Mouse (Mus musculus): ENCODE measurements at regions not wholly inside any gene's neighbourhood (a gene's known extent, or its start where the extent isn't known, plus 50 kb on each side); places are given as distances from the start of the nearest gene placed in this dataset.

DNA sequence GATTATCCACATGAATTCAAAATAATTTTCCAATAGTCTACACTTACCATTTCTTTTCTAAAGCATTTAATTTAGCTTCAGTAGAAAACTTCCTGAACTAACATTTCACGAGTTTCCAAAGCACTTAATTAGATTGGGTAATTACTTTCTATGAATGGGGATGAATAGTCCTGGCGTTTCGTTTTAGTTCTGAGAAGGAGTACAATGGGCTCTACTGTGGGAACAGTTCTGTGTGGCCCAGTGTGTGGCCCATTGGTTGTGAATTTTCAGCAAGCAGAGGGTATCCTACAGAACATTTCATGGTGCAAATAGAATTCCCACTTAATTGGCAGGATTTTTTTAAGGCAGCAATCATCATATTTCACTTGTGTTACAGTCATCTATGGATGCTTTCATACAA is 95.5 kb downstream of the 1700017N19Rik start:
- no peaks in the 10 kb centered on the region for H3K4me1 ChIP-seq (replicated peaks)
- H3K9me3 ChIP-seq (replicated peaks): no peaks in the 10 kb centered on the region
- no peak overlapping the region for H3K4me2 ChIP-seq
- ATAC-seq (replicated peaks; ENCODE audit: insufficient number of reproducible peaks, insufficient read depth, low FRiP score, low read depth): no peak
- no peak overlapping the region for H3K9ac ChIP-seq
- no peaks in the 10 kb centered on the region for H3K36me3 ChIP-seq
- WGBS: 71% methylated on average over 3 of the region's 3 CpGs
- H3K27me3 ChIP-seq: no peaks in the 10 kb centered on the region
- H3K27ac ChIP-seq: no peak overlapping the region
- H3K4me3 ChIP-seq: no peak overlapping the region

DNA sequence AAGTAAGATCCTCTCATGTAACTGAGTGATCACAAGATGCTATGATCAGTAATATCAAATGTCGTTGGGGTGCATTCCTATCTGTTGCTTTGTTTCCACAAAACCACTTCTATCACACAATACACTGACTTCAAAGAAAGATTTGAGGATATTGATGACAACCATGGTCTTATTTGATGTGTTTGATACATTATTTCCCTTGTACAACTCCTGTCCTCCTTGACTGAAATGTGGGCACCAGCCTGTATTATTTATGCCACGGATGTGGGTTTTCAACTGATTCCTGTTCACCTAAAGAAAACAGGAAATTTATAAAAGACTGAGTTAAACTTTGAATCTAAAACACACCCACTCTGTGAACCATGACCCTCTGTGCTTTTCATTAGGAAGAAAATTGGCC is 105.7 kb downstream of the 1700017N19Rik start:
- H3K27me3 ChIP-seq: no peaks in the 10 kb centered on the region
- H3K4me1 ChIP-seq (replicated peaks): no peaks in the 10 kb centered on the region
- no peak overlapping the region for H3K9ac ChIP-seq
- 62% methylated on average over 2 of the region's 2 CpGs for WGBS
- no peak overlapping the region for H3K4me3 ChIP-seq
- no peaks in the 10 kb centered on the region for H3K36me3 ChIP-seq
- H3K9me3 ChIP-seq (replicated peaks): no peaks in the 10 kb centered on the region
- no peak for ATAC-seq (replicated peaks; ENCODE audit: insufficient number of reproducible peaks, insufficient read depth, low FRiP score, low read depth)
- H3K4me2 ChIP-seq: no peak overlapping the region
- H3K27ac ChIP-seq: no peak overlapping the region

DNA sequence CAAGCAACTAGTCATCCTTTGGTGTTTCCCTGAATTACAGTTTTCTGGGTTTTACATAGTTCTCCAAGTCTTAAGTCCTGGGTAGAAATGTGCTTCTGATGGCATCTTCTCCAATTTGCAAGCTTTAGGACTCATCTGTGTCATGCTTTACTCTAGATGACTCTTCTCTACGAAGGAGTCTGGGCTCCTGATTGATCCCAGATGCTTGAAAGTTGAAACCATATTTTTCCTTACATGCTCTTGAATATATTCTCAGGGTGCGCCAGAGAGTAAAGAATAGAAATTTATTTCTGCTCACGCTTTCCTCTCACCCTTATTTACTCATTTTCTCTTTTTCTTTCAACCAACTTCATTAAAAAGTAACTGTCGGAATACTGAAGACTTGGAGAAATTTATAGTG is 108.9 kb downstream of the 1700017N19Rik start:
- no peaks in the 10 kb centered on the region for H3K27me3 ChIP-seq
- no peak for ATAC-seq (replicated peaks; ENCODE audit: insufficient number of reproducible peaks, insufficient read depth, low FRiP score, low read depth)
- no peaks in the 10 kb centered on the region for H3K4me1 ChIP-seq (replicated peaks)
- H3K36me3 ChIP-seq: no peaks in the 10 kb centered on the region
- H3K27ac ChIP-seq: no peak overlapping the region
- no peaks in the 10 kb centered on the region for H3K9me3 ChIP-seq (replicated peaks)
- H3K9ac ChIP-seq: no peak overlapping the region
- 76% methylated on average over 4 of the region's 4 CpGs for whole genome bisulfite sequencing
- no peak overlapping the region for H3K4me3 ChIP-seq
- no peak overlapping the region for H3K4me2 ChIP-seq

DNA sequence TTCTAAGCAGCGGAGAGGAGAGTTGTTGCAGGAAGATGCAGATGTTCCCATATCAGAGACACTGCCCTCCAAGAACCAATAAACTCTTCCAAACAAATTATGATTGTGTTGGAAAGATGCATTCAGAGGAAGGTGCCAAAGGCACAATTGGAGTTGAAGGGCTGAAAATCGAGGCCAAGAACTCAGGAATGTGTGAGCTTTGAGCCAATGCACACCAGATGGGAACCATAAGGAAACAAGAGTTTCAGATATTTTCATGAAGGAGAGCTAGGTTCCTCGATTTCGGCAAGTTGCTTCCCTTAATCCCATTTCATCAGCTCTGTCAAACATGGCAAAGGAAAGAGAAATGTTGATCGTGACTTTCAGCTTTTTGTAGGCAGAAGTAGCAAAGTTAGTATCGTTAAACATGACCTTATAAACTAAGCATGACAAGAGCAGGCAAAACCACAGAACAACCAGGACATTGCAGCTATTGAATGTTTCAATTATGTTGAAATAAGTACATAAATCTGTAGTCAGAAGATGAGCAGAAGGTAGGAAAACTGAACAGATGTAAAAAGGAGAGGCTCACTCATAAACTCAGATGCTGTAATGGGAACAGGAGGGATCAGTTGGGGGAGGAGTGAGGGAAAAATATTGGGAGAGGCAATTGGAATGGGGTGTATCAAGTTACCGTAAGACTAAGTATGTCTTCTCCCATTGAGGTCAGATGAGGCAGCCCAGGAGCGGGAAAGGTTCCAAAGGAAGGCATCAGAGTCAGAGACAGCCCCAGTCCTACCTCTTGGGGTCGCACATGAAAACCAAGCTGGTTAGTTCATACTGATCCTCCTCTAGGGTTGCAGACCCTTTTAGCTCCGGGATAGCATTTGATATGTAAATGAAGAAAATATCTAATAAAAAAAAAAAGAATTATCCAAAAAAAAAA is 110.3 kb downstream of the 1700017N19Rik start:
- Histone ChIP-seq H3K27ac (no peak overlapping the region), H3K36me3 (no peaks in the 10 kb centered on the region), H3K9me3 (replicated peaks) (no peaks in the 10 kb centered on the region), H3K4me1 (replicated peaks) (no peaks in the 10 kb centered on the region), H3K4me3 (no peak overlapping the region), H3K4me2 (no peak overlapping the region), H3K27me3 (no peaks in the 10 kb centered on the region), H3K9ac (no peak overlapping the region)
- WGBS: 69% methylated on average over 10 of the region's 10 CpGs
- no peak for ATAC-seq (replicated peaks; ENCODE audit: insufficient number of reproducible peaks, insufficient read depth, low FRiP score, low read depth)

DNA sequence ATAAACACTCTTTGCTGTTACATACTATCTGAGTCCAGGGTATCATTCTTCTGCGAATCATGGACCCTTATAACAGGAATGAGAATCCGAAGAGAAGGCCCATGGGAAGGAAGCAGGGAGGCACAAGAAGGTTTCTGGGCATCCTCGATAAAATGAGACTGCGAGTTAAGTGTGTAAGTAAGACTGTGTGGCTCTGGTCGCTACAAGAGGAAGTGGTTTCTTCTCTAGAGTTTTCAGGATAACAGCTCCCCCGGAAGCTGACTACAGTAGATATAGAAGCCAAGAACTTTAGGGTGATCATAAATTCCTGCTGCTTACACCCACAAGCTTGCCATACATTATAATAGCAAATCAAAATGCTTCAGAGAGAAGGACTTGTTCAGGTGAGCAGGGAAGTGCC is 111.7 kb downstream of the 1700017N19Rik start:
- ATAC-seq (replicated peaks; ENCODE audit: insufficient number of reproducible peaks, insufficient read depth, low FRiP score, low read depth): no peak
- no peaks in the 10 kb centered on the region for H3K36me3 ChIP-seq
- H3K4me3 ChIP-seq: no peak overlapping the region
- no peaks in the 10 kb centered on the region for H3K9me3 ChIP-seq (replicated peaks)
- H3K27ac ChIP-seq: no peak overlapping the region
- no peaks in the 10 kb centered on the region for H3K27me3 ChIP-seq
- no peak overlapping the region for H3K4me2 ChIP-seq
- no peak overlapping the region for H3K9ac ChIP-seq
- WGBS: 73% methylated on average over 6 of the region's 6 CpGs
- H3K4me1 ChIP-seq (replicated peaks): no peaks in the 10 kb centered on the region

DNA sequence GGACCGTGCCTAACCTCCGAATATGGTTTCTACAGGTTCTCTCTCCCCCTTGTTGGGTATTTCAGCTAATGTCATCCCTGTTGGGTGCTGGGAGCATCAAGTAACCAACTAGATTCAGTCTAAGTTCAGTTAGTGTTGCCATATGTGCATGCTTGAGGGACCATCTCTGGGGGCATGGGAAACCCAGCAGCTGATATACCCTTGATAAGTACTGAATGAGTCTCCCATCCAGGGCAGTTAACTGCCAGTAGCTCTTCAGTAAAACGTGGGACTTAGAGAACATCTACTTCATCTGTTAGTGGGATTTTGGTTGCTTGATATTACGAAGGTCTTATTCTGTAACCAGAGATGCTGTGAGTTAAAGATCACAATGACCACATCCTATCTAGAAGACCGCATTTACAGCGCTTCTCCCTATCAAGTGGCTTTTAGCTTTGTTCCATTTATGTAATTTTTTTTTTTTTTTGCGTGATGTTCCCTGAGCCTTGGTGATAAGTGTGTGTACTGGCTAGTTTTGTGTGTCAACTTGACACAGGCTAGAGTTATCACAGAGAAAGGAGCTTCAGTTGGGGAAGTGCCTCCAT is 125.9 kb downstream of the 1700017N19Rik start:
- H3K9me3 ChIP-seq (replicated peaks): no peaks in the 10 kb centered on the region

DNA sequence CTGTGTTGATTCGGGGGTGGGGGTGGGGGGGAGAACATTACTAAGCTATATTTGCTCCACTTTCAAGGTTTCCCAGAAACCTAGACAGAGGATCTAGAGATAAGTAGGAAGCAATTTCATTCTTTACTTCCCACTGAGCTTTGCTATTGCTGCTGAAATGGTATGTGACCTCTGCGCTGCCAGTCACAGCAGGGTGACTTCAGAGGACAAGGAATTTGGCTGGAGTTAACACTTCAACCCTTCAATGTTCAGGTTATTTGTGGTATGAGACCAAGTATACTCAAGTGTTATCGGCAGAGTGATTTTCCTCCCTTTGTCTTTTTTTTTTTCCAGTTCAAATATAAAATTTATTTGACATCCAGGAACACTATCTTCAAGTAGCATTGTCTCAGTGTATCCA is 128.3 kb downstream of the 1700017N19Rik start:
- H3K36me3 ChIP-seq: no peaks in the 10 kb centered on the region
- no peaks in the 10 kb centered on the region for H3K4me1 ChIP-seq (replicated peaks)

More for the DNA sequence above, 125.9 kb downstream of the 1700017N19Rik start:
- Histone ChIP-seq H3K9ac (no peak overlapping the region), H3K4me1 (replicated peaks) (no peaks in the 10 kb centered on the region), H3K36me3 (no peaks in the 10 kb centered on the region), H3K27me3 (no peaks in the 10 kb centered on the region), H3K4me2 (no peak overlapping the region), H3K4me3 (no peak overlapping the region), H3K27ac (no peak overlapping the region)
- 79% methylated on average over 7 of the region's 7 CpGs for WGBS
- no peak for ATAC-seq (replicated peaks; ENCODE audit: insufficient number of reproducible peaks, insufficient read depth, low FRiP score, low read depth)

DNA sequence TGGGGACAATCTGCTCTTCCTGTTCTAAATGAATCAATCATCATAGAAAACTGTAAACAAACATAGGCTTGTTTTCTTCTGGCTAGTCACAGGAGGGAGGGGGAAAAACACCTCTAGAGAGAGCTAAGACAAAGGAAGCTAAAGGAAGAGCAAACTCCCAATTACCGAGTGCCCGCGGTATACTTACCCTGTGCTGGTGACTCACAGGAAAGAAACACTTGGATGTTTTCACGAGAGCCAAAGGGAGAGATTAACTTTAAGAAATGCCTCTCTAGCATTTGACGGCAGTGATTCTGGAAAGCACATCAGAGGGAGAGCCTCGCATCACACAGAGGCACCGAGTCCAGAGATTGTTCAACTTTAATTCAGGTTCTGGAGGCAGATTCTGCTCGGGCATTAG is 151.0 kb downstream of the 1700017N19Rik start:
- ATAC-seq (replicated peaks; ENCODE audit: insufficient number of reproducible peaks, insufficient read depth, low FRiP score, low read depth): no peak
- 0 out of 2 replicates have a peak overlapping the region, but pooled peaks have one; percentile 18 for H3K4me2 ChIP-seq
- H3K9ac ChIP-seq: no peak overlapping the region
- no peaks in the 10 kb centered on the region for H3K27me3 ChIP-seq
- no peak overlapping the region for H3K4me3 ChIP-seq
- H3K36me3 ChIP-seq: no peaks in the 10 kb centered on the region
- H3K9me3 ChIP-seq (replicated peaks): no peaks in the 10 kb centered on the region
- 45% methylated on average over 8 of the region's 8 CpGs for WGBS
- H3K4me1 ChIP-seq (replicated peaks): no peaks in the 10 kb centered on the region
- no peak overlapping the region for H3K27ac ChIP-seq

More for the DNA sequence above, 128.3 kb downstream of the 1700017N19Rik start:
- Histone ChIP-seq H3K27me3 (no peaks in the 10 kb centered on the region), H3K9ac (no peak overlapping the region), H3K27ac (no peak overlapping the region), H3K9me3 (replicated peaks) (no peaks in the 10 kb centered on the region), H3K4me2 (no peak overlapping the region), H3K4me3 (no peak overlapping the region)
- ATAC-seq (replicated peaks; ENCODE audit: insufficient number of reproducible peaks, insufficient read depth, low FRiP score, low read depth): no peak
- WGBS: 39% methylated on average over 3 of the region's 3 CpGs

DNA sequence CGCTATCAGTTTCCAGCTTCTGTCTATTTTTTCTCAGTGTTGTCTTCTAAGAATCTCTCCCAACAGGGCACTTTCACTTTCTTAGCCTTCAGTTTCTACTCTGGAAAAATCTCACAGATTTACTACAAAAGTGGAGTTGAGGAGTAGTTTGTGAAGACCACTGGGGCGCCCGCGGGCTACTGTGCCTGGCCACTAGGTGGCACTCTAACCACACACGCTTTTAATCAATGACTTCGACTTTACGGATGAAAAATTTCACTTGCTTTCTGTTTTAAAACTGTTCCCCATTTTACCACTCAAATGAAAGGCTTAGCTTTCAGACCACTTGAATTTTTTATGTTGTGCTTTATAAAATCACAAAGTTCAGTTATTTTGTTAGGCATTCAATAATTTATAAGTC is 151.8 kb downstream of the 1700017N19Rik start:
- ATAC-seq (replicated peaks; ENCODE audit: insufficient number of reproducible peaks, insufficient read depth, low FRiP score, low read depth): no peak
- Histone ChIP-seq H3K4me2 (peak overlapping the region; percentile 11; the same call in 1 of the 2 replicates), H3K4me1 (replicated peaks) (no peaks in the 10 kb centered on the region), H3K9ac (no peak overlapping the region), H3K27ac (no peak overlapping the region), H3K27me3 (no peaks in the 10 kb centered on the region), H3K36me3 (no peaks in the 10 kb centered on the region), H3K9me3 (replicated peaks) (no peaks in the 10 kb centered on the region), H3K4me3 (no peak overlapping the region)
- 9% methylated on average over 7 of the region's 7 CpGs for WGBS

DNA sequence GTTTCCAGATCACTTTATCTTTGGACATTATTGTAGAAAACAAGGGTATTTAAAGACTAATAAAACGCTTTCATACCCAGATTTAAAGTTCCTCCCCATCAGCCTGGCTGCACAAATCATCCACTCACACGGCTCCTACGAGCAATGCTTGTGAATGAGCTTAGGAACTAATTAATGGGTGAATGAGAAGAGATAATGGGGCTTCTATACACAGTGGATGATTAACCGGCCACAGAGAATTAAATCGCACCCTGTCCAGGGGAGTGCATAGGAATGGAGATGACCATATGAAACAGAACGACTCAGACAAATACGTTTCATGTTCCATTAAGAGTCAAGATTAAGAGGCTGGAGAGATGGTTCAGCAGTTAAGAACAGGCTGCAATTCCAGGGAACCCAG is 155.9 kb downstream of the 1700017N19Rik start:
- H3K27me3 ChIP-seq: no peaks in the 10 kb centered on the region
- H3K4me2 ChIP-seq: no peak overlapping the region
- no peaks in the 10 kb centered on the region for H3K9me3 ChIP-seq (replicated peaks)
- no peak overlapping the region for H3K27ac ChIP-seq
- H3K36me3 ChIP-seq: no peaks in the 10 kb centered on the region
- no peak overlapping the region for H3K9ac ChIP-seq
- ATAC-seq (replicated peaks; ENCODE audit: insufficient number of reproducible peaks, insufficient read depth, low FRiP score, low read depth): no peak
- H3K4me3 ChIP-seq: no peak overlapping the region
- 78% methylated on average over 7 of the region's 7 CpGs for WGBS
- no peaks in the 10 kb centered on the region for H3K4me1 ChIP-seq (replicated peaks)

DNA sequence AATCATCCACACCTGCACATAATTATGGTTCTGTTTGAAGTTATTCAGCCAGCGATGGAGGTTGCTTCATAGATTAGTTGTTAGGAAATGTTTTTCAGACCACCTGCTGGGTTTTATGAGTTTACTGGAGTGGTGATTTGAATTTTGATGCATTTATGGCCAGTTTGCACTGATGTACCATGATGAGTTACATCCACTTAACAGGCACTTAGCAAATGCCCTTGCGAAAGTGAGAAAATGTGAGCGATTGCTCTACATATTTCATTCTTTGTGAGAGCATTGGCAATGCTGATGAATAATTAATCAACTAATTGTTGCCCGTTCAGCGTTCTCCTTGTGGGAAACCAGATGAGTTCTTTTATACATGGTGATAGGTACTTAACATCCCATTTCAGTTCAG is 164.7 kb downstream of the 1700017N19Rik start:
- Histone ChIP-seq H3K9ac (no peak overlapping the region), H3K4me2 (no peak overlapping the region), H3K27me3 (no peaks in the 10 kb centered on the region), H3K36me3 (no peaks in the 10 kb centered on the region), H3K27ac (no peak overlapping the region), H3K4me3 (no peak overlapping the region), H3K9me3 (replicated peaks) (no peaks in the 10 kb centered on the region), H3K4me1 (replicated peaks) (no peaks in the 10 kb centered on the region)
- 81% methylated on average over 5 of the region's 5 CpGs for WGBS
- no peak for ATAC-seq (replicated peaks; ENCODE audit: insufficient number of reproducible peaks, insufficient read depth, low FRiP score, low read depth)

DNA sequence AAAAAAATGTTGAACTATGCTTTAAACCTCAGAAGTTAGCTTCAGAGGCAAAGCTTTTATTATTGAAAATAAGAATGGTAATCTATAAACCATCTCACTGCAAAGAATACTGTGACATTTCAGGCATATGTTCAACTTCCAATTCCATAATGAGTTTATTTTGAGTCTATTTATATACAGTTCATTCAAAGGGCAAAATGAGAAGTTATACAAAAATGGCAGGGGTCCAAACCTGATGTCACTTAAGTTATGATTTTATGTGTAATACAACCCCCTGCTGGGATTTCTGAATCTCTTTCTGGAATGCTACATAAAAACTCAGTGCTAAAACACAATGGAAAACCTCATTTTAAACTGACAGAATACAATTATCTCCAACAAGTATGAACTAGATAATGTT is 184.0 kb downstream of the 1700017N19Rik start:
- no peak for ATAC-seq (replicated peaks; ENCODE audit: insufficient number of reproducible peaks, insufficient read depth, low FRiP score, low read depth)
- no peaks in the 10 kb centered on the region for H3K9me3 ChIP-seq (replicated peaks)
- H3K36me3 ChIP-seq: no peaks in the 10 kb centered on the region
- no peaks in the 10 kb centered on the region for H3K27me3 ChIP-seq
- H3K27ac ChIP-seq: no peak overlapping the region
- no peaks in the 10 kb centered on the region for H3K4me1 ChIP-seq (replicated peaks)
- no peak overlapping the region for H3K9ac ChIP-seq
- H3K4me3 ChIP-seq: no peak overlapping the region
- H3K4me2 ChIP-seq: no peak overlapping the region
